Mouse (Mus musculus): ENCODE measurements around the gene Tuba1c. TPM values are rescaled to one million over a fixed set of nuclear protein-coding genes. Genes with fewer than 3 reads are reported as not detected.

Gene Tuba1c
- polyA plus RNA-seq, 1 experiment = 294 TPM

DNA sequence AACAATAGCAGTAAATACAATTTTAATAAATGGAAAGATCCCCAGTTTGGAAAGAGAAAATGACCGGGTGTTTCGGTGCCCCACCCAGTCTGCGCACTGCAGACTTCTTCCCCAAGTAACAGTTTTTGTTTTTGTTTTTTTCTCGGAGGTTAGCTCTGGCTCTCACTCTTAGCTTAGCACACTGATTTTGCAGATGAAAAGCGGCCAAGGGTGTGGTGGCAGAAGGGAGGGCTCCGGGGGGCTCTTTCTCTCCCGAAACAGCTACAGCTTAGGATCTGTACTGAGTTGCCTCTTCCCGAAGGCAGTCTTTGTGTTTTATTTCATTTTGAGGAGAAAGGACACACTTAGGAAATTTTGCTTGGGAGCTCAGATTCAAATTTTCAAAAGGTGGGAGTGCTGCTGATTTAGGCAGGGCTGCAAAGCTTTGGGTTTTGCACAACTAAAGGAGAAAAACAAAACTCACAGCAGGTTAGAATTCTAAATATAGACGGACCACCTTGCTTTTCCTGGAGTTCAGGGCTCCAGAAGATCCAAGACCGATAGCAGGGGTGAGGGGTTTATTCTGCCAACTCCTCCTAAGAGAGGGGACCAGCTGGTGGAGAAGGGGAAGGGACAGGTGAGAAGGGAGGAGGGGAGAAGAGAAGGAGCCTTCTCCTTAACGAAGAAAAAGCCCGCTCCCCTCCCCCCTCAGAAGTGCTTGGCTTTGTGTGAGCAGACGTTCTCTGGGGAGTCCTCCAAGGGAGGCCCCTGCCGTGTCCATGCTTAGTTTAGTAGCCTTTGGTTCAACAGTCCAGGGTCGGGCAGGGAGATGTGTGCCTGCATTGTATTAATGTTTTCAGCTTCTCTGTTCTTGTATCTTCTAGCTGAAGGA, 38.8 kb upstream of the Tuba1c start:
- H3K27ac ChIP-seq (ENCODE audit: control insufficient read depth, insufficient read depth, low read length) = no peak overlapping the region

GRCm38 (mm10) chr15:98991540-98992050, 38.1 kb upstream of the Tuba1c start:
- 93% methylated on average over 9 of the region's 9 CpGs for WGBS

More for the DNA sequence above, 38.8 kb upstream of the Tuba1c start:
- TF ChIP-seq POLR2A (IDR thresholded peaks at IDR 0.05; ENCODE audit: control insufficient read depth, extremely low read depth, insufficient read depth, low read length, poor library complexity) = no peak
- TF ChIP-seq CTCF (IDR thresholded peaks at IDR 0.05; ENCODE audit: borderline replicate concordance, control insufficient read depth, extremely low read depth, insufficient read depth, low read length, poor library complexity) = no peak
- no peaks in the 10 kb centered on the region for H3K27me3 ChIP-seq (ENCODE audit: control insufficient read depth, insufficient read depth, low read length)
- 87% methylated on average over 15 of the region's 15 CpGs for WGBS
- no peak overlapping the region for H3K4me3 ChIP-seq (ENCODE audit: control insufficient read depth, insufficient read depth, low read length)
- H3K36me3 ChIP-seq (ENCODE audit: control insufficient read depth, insufficient read depth, low read length) = no peaks in the 10 kb centered on the region
- no peak for DNase-seq
- peaks cover 6% of the 10 kb centered on the region; the same call in 1 of the 2 replicates for H3K4me1 ChIP-seq (replicated peaks; ENCODE audit: control insufficient read depth, insufficient read depth, low read length)

GRCm38 (mm10) chr15:98992086-98992912, 37.4 kb upstream of the Tuba1c start:
- H3K27ac ChIP-seq (ENCODE audit: control insufficient read depth, insufficient read depth, low read length) = no peak overlapping the region
- no peak for TF ChIP-seq POLR2A (IDR thresholded peaks at IDR 0.05; ENCODE audit: control insufficient read depth, extremely low read depth, insufficient read depth, low read length, poor library complexity)
- TF ChIP-seq CTCF (IDR thresholded peaks at IDR 0.05; ENCODE audit: borderline replicate concordance, control insufficient read depth, extremely low read depth, insufficient read depth, low read length, poor library complexity) = no peak
- DNase-seq = peak; percentile 54

More at GRCm38 (mm10) chr15:98991540-98992050, 38.1 kb upstream of the Tuba1c start:
- TF ChIP-seq POLR2A (IDR thresholded peaks at IDR 0.05; ENCODE audit: control insufficient read depth, extremely low read depth, insufficient read depth, low read length, poor library complexity) = no peak
- TF ChIP-seq CTCF (IDR thresholded peaks at IDR 0.05; ENCODE audit: borderline replicate concordance, control insufficient read depth, extremely low read depth, insufficient read depth, low read length, poor library complexity) = no peak
- no peak for DNase-seq
- H3K27ac ChIP-seq (ENCODE audit: control insufficient read depth, insufficient read depth, low read length) = no peak overlapping the region
- H3K27me3 ChIP-seq (ENCODE audit: control insufficient read depth, insufficient read depth, low read length) = no peaks in the 10 kb centered on the region
- no peak overlapping the region for H3K4me3 ChIP-seq (ENCODE audit: control insufficient read depth, insufficient read depth, low read length)
- peaks cover 6% of the 10 kb centered on the region; the same call in 1 of the 2 replicates for H3K4me1 ChIP-seq (replicated peaks; ENCODE audit: control insufficient read depth, insufficient read depth, low read length)
- H3K36me3 ChIP-seq (ENCODE audit: control insufficient read depth, insufficient read depth, low read length) = no peaks in the 10 kb centered on the region

DNA sequence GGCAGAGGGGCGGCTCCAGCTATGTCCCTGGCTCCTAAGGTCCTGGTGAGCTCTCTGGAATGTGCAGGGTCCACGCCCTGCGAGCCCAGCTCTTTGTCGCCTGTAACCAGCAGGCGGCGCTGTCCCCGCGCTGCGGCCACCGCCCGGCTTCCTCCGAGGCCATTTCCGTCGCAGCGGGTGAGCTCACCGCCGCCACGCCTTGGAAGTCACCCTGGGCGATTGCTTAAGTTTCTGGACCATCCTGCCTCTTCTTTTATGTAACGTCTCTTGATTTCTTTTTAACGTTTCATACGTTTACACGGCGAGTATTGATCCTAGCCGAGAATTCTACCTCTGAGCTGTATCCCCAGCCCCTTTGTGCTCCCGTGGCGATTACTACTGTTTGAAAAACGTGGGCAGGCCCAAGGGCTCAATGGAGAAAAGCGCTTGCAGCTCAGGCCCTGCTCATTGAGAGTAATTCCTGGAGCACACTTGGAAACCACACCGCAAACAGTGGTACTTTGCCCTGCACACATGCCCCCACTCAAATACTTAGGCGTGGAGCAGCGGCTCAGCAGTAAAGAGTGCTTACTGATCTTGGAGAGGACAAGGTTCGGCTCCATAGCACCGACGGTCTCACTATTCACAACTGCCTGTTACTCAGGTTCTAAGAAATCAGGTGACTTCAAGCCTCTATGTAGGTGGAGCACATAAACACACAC, 36.4 kb upstream of the Tuba1c start:
- Histone ChIP-seq H3K36me3 (ENCODE audit: control insufficient read depth, insufficient read depth, low read length) (no peaks in the 10 kb centered on the region), H3K4me1 (replicated peaks; ENCODE audit: control insufficient read depth, insufficient read depth, low read length) (peaks cover 6% of the 10 kb centered on the region; the same call in 1 of the 2 replicates), H3K4me3 (ENCODE audit: control insufficient read depth, insufficient read depth, low read length) (peak overlapping the region; percentile 52), H3K27ac (ENCODE audit: control insufficient read depth, insufficient read depth, low read length) (peak overlapping the region; percentile 78), H3K27me3 (ENCODE audit: control insufficient read depth, insufficient read depth, low read length) (no peaks in the 10 kb centered on the region)
- DNase-seq = peak; percentile 93
- TF ChIP-seq POLR2A (IDR thresholded peaks at IDR 0.05; ENCODE audit: control insufficient read depth, extremely low read depth, insufficient read depth, low read length, poor library complexity) (peak; percentile 86), CTCF (IDR thresholded peaks at IDR 0.05; ENCODE audit: borderline replicate concordance, control insufficient read depth, extremely low read depth, insufficient read depth, low read length, poor library complexity) (peak; percentile 100)
- WGBS = 4% methylated on average over 35 of the region's 35 CpGs

More at GRCm38 (mm10) chr15:98992086-98992912, 37.4 kb upstream of the Tuba1c start:
- H3K36me3 ChIP-seq (ENCODE audit: control insufficient read depth, insufficient read depth, low read length) = no peaks in the 10 kb centered on the region
- no peaks in the 10 kb centered on the region for H3K27me3 ChIP-seq (ENCODE audit: control insufficient read depth, insufficient read depth, low read length)
- no peak overlapping the region for H3K4me3 ChIP-seq (ENCODE audit: control insufficient read depth, insufficient read depth, low read length)
- WGBS = 29% methylated on average over 17 of the region's 17 CpGs
- peaks cover 6% of the 10 kb centered on the region; the same call in 1 of the 2 replicates for H3K4me1 ChIP-seq (replicated peaks; ENCODE audit: control insufficient read depth, insufficient read depth, low read length)

- Histone ChIP-seq H3K4me3 (ENCODE audit: control insufficient read depth, insufficient read depth, low read length) (no peak overlapping the region), H3K4me1 (replicated peaks; ENCODE audit: control insufficient read depth, insufficient read depth, low read length) (peaks cover 6% of the 10 kb centered on the region; the same call in 1 of the 2 replicates), H3K27me3 (ENCODE audit: control insufficient read depth, insufficient read depth, low read length) (no peaks in the 10 kb centered on the region), H3K27ac (ENCODE audit: control insufficient read depth, insufficient read depth, low read length) (no peak overlapping the region), H3K36me3 (ENCODE audit: control insufficient read depth, insufficient read depth, low read length) (no peaks in the 10 kb centered on the region)
- under 1% methylated on average over 11 of the region's 11 CpGs for WGBS
- peak; percentile 82 for DNase-seq
- TF ChIP-seq POLR2A (IDR thresholded peaks at IDR 0.05; ENCODE audit: control insufficient read depth, extremely low read depth, insufficient read depth, low read length, poor library complexity) (no peak), CTCF (IDR thresholded peaks at IDR 0.05; ENCODE audit: borderline replicate concordance, control insufficient read depth, extremely low read depth, insufficient read depth, low read length, poor library complexity) (peak; percentile 84; the same call in 1 of the 2 replicates)
These were observed 35.8 kb upstream of the Tuba1c start for GRCm38 (mm10) chr15:98993865-98994264.

Measured in thymus, adult 2 months (tissue).